Mouse (Mus musculus): ENCODE measurements around the gene Lnpk.

DNA sequence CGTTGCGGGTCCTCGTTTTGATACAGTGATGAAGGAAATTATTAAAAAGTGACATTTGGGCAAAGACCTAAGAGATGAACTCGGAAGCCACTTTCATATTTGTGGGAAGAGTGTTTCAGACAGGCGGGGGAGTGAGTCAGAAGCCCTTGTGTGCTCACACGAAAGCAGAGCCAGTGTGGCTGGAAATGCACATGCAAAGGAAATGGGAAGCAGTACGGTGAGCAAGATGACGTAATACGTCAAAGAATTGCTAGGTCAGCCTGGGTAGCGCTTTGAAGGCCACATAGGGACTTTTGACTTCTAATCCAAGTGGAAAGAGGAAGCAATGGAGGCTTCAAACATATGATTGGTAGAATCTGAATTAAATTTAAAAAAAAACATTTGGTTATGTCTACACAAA is 96.6 kb downstream of the Lnpk start:
- TF ChIP-seq CTCF (IDR thresholded peaks at IDR 0.05; ENCODE audit: control insufficient read depth, insufficient read depth, insufficient read length) (no peak), MAX (IDR thresholded peaks at IDR 0.05) (no peak), MYOG (IDR thresholded peaks at IDR 0.05; ENCODE audit: control insufficient read depth, extremely low read depth, insufficient read length) (no peak)

All from C2C12 (cell line).